Mouse (Mus musculus): ENCODE data around the gene Olfr1339.

The Olfr1339 gene

DNA sequence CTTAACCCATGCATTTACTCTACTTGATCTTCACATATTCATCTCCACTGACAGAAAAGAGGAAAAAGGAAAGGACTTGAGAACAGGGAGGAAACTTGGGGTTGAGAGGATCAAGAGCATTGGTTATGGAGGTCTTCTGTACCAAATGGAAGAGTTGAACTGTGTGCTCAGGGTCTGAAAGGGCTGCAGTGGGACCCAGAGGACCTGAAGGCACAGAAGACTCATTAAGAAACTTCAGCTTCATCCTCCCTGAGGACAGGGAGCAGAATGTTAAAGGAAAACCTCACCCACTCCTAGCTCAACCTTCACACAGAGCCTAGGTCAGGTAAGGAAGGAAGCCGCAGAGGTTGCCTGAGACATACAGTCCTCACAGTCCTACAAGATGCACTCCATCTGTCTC lies at the start of gene Olfr1339:
Gene Olfr1339 (plus strand): TSS at position 301 of the 400 bp plus-strand sequence.
- DNase-seq (ENCODE audit: low read depth in 1 of 2, low spot score in 2 of 2) = no peak

DNA sequence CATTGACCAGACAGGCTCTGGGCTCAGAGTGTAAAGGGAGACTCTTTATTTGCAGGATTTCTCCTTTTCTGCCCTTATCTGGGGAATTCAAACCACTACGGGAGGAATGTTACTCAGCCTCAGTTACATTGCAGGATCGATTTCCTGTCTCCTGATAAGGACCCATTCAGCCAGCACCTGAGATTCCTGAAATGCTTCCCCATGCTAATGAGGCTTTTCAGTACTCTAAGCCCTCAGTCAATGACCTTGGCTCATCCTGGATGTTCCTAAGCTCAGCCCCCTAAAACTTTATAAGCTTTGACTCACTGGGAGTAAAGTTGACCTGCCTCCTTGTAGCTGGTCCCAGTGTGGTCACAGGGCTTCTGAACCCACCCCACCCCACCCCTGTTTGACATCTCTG lies 44.9 kb upstream of the Olfr1339 start:
- no peak for DNase-seq (ENCODE audit: low read depth in 1 of 2, low spot score in 2 of 2)

DNA sequence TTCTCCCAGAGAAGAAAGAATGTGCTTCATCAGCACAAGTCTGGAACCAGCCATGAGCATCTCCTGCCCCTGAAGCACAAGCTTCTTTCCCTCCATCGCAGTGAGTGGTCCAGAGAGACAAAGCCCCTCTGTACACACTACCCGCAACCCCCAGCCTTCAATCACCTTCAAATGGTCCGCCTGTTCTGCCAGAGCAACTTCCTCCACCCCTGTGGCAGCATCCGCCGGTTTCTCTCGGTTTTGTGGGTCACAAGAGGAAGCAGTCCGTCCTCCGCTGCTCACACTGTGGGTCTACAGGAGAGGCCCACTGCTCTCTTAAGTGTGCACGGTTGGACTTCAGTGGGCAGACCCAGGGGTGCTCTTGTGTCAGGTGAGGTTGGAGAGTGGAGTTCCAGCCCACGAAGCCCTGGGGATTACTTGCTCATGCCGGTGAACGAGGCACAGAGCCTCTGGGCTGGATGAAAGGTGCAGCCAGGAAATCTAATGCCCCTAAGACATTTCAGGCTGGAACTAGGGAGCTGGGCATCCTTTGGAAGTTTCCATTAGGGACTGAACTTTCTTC lies 39.5 kb upstream of the Olfr1339 start, which contains the start of gene Olfr1342:
Gene Olfr1342 (minus strand): TSS at position 345 of the 562 bp plus-strand sequence.
- no peak for DNase-seq (ENCODE audit: low read depth in 1 of 2, low spot score in 2 of 2)

DNA sequence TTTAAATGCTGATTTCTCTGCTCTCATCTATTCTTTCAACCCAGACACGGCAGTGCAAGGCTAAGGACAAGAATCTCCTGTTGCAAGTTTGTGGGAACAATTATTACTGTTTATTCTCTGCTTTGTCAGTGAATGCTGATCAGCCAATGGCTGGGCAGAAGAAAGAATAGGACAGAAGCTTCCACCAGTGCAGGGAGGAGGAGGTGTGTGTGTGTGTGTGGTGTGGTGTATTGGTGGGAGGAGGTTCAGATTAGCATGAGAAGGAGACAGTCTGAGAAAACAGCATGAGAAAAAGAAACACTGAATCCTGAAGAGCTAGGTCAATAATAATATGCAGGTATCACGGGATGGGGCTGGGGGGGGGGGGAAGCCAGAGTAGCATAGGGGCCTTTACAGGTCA lies 38.2 kb upstream of the Olfr1339 start:
- DNase-seq (ENCODE audit: low read depth in 1 of 2, low spot score in 2 of 2) = no peak

DNA sequence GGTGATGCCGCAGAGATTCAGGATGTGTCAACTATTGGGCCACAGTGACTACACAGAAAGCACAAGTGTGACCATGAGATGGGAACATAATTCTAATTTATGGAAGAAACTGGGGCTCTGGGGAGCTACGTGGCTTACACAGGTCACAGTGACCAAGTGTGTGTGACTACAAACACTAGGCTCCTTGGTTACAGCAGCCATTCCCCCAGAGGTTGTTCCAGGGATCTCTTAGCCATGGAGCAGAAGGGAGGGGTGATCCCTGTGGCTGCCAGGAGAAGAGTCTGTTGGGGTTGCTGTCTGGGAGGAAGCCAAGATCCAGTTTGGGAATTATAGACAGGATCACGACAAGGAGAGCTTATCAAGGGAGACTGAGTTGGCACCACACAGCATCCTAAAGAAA lies 28.8 kb upstream of the Olfr1339 start, which contains the start of gene Olfr1341:
Gene Olfr1341 (plus strand): TSS at position 301 of the 400 bp plus-strand sequence.
- no peak for DNase-seq (ENCODE audit: low read depth in 1 of 2, low spot score in 2 of 2)

DNA sequence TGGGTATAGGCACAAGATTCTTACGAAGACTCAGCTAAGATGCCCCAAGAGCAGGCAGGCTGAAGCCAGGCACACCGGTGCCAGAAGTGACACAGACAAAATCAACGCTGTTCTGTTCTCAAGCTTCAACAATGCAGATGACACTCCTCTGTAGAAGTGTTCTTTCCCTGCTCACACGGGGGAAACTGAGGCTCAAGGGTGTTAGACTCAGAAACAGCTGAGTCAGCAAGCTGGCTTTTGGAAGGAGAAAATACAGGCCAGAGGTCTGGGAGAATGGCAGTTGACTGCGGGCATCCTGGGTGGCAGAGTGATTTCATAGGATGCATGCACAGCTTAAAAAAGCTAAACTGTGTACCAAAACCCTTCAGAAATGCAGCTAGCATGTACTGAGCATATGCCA lies 23.9 kb upstream of the Olfr1339 start:
- DNase-seq (ENCODE audit: low read depth in 1 of 2, low spot score in 2 of 2) = no peak

DNA sequence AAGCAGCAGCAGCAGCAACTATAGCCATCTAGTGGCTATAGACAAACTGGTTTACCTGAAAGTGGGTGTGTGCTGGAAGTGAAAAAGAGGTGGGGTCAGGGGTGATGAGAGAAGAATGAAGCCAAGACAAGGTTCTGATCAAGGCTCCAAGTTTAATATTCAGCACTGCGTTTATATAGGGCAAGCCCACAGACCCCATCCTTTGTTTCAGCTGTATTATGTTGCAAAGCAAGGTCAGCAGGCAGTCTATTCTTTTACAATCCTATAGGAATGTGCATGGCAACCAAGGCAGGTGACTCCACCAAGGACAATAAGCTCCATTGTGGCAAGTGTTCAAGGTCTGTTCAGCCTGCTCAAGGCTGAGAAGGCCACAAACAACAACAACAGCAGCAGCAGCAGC lies 20.3 kb upstream of the Olfr1339 start:
- DNase-seq (ENCODE audit: low read depth in 1 of 2, low spot score in 2 of 2) = no peak

DNA sequence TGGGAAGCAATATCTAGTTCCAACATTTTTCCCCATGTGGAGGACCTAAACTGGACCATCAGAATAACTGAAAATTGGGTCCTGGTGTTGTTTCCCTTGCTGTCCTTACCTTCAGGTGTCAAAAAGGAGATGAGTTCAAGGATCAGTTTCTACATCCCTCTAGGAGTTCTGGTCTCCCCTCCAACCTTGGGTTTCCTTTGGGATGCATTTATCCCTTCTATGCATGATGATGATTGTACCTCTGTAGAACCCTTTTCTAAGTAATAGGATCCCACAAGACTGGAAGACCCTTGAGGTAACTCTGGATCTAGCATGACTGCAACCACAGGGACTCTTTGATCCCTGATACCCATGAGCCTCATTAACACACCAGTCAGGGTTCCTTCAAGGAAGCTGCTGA lies 12.1 kb upstream of the Olfr1339 start, which contains the start of gene Olfr1340:
Gene Olfr1340 (plus strand): TSS at position 301 of the 400 bp plus-strand sequence.
- no peak for DNase-seq (ENCODE audit: low read depth in 1 of 2, low spot score in 2 of 2)

DNA sequence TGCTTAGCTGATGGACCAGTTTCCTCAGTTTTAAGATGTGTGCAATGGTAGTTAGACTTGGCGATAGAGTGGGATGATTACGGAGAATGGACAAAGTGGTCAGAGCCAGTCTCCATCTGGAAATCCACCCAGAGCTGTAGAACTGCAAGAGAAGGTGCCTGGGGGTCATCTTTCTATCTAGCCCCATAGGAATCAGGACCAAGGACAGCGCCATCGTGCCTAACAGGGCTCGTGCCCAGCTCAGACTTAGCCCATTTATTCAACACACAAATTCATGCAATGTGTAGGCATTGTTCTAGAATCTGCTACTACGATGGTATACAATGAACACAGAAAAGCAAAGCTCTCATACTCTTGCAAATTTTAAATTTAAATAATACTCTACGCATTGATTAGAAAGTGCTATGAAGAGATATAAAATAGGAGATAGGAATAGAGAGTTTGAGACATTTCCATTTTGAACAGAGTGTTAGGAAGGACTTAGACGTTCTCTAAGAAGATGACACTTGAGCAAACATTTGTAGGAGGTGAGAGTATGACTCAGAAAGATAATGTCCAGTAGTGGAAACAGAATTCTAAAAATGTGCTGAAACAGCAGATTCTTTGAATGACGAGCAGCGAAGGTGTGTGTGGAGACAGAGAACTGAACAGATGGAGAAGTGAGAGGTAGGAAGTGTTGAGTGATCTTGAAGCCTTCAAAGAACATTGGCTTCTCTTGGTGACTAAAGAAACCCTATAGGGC lies 10.1 kb upstream of the Olfr1339 start:
- no peak for DNase-seq (ENCODE audit: low read depth in 1 of 2, low spot score in 2 of 2)

DNA sequence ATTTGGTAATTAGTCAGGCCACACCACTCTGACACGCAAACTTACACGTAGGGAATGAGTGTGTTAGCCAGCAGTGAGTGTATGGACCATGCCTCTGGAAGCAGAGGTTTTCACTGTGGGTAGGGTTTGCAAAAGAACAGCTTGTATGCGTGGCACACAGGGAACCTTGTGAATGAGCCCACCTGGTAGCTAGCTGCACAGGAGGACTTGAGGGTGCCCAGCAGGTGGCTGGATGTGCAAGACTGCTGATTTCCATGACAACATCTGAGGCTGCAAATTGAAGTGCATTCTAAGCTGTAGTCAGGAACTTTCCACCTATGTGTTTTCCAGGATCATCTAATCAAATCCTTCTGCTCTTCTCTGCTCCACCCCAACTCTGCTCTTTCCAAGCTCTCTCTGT lies 7.6 kb downstream of the Olfr1339 start:
- no peak for DNase-seq (ENCODE audit: low read depth in 1 of 2, low spot score in 2 of 2)

DNA sequence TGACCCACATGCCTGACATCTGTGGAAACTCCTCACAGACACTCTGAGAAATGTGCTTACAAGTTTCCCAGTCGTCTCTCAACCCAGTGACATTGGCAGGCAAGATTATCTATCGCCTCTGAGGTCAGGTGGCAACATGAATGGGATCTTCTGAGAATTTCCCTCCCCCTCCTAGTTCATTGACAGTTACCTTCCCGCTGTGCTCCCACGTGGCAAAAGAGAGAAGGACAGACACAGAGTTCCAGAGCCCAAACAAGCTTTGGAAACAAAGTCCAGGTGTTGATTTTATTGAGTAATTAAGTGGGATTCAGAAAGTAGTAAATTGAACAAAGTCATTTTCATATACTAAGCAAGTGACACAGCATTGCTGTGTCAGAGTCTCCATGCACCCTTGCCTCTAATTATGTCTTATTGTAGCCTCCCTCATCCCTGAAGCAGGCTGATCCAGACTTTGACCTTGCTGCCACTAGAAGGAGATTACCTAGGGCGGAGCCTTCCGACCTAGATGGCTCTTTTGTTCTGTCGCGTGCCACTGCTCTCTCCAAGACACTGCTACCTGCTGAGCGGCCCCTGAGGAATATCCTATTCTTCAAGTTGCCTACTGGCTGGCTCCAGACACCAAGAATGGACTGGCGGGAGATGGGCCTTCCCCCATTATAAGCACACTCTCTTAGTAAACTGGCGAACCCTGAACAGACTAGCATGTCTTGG lies 9.2 kb downstream of the Olfr1339 start:
- DNase-seq (ENCODE audit: low read depth in 1 of 2, low spot score in 2 of 2) = no peak

DNA sequence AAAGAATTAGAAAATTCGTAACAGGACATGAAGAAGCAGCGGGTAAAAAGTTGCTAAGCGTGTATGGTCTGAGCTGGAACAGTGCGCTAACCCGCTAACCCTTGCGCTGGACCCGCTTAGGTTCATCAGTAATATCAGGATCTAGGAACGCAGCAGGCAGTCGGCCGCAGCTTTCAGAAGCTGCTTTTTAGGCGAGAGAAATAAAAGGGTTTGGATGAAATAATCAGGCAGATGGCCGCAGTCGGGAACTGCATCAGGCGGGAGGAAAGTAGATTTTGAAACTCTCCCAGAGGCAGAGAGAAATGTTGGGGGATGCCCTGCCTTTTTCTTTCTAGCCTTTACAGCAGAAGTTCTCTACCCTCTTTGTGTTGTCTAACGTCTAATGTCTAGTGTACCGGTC lies 9.9 kb downstream of the Olfr1339 start:
- DNase-seq (ENCODE audit: low read depth in 1 of 2, low spot score in 2 of 2) = no peak

DNA sequence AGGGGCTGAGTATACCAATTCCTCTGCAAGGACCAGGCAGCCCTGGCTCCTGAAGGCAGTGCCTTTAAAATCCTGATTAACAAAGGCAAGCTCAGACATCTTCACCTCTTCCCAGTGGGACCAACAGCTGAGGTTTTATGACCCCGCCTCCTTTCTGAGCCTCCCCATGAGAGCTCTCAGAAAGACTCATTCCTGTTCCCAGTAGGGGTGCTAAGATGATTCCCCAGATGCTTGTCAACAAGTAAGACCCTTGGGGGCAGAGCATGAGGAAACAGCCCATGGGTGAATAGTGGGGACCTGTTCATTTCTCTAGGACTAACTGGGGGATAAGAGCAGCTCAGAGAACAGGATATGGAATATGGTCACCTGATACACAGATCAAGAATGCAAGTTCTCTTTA lies 26.7 kb downstream of the Olfr1339 start, which contains the start of gene Olfr1338:
Gene Olfr1338 (minus strand): TSS at position 101 of the 400 bp plus-strand sequence.
- DNase-seq (ENCODE audit: low read depth in 1 of 2, low spot score in 2 of 2) = no peak

DNA sequence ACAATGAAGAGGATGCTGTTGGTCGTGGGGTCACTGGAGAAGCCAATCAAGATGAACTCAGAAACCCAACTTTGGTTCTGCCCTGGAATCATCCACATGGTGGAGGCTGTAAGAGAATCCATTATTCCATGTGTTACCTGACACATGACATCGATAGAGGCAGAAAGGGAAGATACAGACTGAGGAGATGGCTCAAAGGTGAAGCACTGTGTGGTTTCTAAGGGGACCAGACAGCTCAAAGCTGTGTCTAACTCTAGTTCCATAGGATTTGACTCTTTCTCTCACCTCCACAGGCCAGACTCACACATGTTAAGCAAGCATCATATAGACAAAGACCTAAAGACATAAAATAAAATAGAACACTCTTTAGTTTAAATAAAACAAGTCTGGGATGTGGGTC lies 50.5 kb downstream of the Olfr1339 start, which contains the start of gene Olfr1337:
Gene Olfr1337 (minus strand): TSS at position 101 of the 400 bp plus-strand sequence.
- no peak for DNase-seq (ENCODE audit: low read depth in 1 of 2, low spot score in 2 of 2)
